Mouse (Mus musculus) right cerebral cortex, postnatal 4 days (tissue): Measurements from ENCODE around the gene Clic3.

Source experiments
- DNase-seq: peaks from one replicate; pipeline ENCODE4 v3.0.0-alpha.2; 2022

Clic3 gene

DNA sequence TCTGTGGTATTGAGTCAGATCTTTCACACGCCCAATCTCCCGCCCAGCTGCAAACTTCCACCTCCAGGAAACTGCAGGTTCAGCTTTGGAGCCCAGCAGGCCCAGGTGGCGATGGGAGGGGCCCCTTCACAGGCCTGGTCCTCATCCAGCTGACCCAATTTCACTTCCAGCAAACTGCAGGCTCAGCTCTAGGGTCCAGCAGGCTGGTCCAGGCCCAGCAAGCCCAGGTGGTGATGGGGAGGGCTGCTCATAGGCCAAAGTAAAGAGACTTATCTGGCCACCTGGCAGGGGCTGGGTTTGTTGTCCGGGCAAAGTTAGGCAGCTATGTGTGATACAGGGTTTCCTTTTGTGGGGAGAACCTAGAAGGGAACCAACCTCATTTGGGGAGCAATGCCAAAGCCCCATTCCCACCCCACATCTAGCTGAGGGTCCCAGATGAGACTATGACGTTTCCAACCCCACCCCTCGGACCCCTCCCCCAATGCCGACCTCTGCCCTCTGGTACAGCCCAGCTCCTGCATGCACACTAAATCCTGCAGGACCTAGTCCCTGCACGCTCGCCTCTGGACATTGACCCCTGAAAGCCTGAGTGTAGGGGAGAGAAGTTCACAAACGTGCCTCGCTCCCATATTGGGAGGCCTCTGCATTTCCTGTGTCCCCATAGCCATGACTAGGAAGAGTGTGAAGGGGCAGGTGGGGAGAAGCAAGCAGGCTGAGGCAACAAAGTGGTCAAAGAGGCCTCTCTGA is 28.4 kb downstream of the Clic3 start:
- no peak for DNase-seq

DNA sequence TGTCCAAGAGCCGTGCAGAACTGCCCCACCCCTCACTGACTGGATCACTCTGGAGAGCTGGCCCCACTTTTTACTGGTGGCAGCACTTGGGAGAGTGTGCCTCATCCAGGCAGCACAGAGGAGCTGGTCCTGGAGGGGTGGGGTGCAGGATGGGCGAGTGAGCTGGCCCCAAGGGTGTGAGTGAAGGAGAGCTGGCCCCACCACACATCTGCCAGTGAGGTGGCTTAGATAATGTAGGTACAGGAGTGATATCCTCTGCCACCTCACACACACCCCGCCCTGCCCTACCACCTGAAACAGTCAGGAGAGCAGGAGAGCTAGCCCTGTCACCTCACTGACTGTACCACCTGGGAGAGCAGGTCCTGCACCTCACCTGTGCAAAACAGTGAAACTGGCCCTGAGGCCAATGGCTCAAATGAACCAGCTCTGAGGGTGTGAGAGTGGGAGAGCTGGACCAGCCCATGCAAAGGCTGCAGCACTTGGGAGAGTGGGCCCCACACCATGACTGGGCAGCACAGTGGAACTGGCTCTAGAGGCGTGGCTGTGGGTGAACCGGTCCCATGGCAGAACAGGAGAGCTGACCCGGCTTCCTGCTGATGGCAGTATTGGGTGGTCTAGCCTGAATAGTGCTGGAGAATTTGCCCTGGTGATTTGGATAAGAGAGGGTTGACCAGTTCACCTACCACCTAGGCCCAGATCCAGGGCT is 31.5 kb downstream of the Clic3 start:
- no peak for DNase-seq

DNA sequence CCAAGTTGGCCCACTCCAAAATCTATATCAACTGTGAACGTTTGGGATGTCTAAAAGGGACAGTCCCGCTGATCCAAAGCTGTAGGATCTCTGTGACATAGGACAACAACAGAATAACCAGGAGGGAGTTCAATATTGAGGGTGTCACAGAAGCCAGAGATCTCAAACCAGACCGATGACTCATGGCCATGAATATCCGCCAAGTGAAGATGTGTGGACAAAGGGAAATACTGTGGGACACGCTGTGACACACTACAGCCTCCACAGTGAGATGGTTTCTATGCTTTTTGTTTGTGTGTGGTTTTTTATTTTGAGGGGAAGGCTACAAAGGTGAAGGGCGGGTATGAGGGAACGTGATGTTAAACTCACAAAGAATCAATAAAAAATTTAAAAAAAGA is 32.0 kb downstream of the Clic3 start:
- no peak for DNase-seq

DNA sequence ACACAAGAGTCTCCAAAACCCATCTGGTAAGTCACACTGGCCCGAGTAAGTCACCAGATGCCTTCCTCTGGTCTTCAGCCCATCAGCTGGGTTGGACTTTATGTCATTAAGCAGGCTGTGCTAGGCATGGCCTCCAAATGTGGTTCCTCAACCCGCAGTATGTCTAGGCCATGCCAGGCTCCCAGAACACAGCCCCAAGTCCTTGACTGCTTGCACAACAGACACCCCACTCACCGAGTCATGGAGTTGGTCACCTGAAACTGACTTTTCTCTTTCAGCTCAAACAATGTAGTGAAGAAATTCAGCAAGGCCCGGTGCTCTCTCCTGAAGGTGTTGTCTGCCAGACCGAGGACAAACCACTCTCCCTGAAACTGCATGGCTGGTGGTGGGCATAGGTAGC is 36.4 kb downstream of the Clic3 start:
- no peak for DNase-seq

DNA sequence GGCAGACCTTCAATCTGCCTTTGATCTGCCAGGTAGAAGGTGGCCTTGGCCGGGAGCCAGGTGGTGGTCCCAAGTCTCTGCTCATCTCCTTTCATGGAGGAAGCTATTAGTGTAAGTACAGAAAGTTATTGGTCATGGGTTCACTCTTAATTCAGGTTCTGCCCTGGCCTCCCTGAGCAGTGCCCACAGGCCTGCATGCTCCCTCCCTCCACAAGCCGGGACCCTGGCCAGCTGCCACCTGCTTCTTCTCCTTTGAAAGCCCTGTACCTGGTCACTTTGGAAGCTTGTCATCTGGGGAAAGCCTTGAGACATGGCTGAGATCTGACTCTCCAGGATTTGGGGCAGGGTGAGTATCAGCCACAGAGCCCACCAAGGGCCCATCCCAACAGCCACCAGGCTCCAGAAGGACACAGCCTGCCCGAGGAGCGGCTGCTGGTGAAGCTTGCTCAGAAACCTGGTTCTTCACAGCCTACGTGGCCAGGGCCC is 36.9 kb downstream of the Clic3 start, which contains the start of gene Lcn12:
Gene Lcn12 (minus strand): TSS at position 436 of the 486 bp plus-strand sequence.
- no peak for DNase-seq

DNA sequence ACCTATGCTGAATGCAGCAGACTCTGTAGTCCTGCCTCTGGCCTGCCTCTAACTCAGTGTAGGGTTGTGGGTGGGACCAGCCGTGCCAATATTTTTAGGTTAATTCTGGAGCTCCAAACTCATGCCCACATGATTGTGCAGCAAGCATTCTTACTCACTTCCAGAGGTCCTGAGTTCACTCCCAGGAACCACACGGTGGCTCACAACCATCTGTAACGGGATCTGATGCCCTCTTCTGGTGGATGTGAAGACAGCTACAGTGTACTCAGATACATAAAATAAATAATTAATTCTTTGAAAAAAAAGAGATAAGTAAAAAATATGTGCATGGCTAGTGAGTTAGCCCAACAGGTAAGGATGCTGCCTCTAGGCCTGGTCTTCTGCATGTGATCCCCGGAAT is 39.8 kb downstream of the Clic3 start:
- no peak for DNase-seq

DNA sequence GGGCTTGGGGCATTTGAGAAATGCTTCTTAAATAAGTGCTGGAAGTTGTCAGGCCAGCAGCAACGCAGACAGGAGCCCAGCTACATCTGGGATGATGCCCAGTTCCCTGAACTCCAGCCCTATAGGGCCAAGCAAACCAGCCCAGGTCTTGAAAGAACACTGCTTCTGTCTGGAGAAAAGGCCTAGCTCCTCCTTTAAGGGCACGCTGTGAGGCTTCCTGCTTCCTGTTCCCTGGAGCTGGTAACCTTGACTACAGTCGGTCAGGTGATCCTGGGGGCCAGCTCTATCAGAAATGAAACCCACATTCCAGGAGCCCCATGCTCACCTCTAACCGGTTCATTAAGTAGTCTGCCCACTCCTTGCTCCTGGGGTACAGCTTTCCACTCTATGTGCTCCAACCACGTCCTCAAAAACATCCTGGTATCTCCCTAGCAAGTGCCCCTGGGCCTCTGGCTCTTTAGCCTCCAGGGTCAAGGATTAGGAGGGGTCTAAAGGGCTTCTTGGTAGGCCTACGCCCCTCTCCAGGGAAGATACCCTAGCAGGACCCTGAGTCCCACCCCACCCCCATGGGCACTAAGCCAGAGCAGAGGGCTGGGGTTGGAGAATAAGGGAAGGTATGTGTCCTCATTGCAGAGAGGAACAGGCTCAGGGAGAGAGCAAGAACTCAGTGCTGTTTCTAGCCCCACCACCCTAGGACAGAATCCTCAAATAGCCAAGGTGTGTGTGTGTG is 41.4 kb downstream of the Clic3 start:
- DNase-seq = no peak

DNA sequence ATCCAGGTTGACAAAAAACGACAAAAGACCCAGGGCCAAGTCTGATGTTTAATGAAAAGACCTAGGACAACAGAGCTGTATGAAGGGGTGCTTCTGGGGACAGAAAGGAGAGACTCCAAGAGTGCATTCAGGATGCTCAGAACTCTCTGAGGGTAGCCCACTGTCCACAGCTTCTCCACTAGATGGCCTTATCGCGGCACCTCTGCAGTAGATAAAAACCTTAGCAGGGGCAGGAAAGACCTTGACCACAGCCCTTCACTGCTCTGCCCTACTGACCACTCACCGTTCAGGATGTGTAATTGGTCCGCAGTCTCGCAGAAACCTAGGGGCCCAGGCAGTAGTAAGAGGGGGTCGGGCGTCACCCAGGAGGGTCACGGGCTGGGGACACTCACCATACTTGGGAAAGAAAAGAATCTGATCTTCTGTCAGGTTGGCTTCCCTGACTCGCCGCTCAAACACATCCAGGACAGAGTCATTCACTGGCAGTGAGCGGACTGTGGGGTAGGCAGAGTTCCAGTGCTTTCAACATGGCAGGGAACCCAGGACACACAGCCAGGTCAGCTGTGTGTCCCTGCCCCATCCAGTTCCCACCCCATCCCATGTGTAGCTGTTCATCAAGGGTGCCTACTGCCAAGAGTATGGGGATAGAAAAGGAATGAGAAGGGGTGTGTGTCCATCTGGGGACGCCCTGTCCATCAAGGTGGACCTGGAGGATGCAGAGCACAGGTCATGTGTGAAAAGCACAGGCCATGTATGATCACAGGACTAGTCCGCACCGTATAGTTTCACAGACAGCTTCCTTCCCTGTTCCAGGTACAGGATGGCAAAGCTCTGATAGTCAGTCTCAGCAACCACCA is 42.2 kb downstream of the Clic3 start:
- no peak for DNase-seq

DNA sequence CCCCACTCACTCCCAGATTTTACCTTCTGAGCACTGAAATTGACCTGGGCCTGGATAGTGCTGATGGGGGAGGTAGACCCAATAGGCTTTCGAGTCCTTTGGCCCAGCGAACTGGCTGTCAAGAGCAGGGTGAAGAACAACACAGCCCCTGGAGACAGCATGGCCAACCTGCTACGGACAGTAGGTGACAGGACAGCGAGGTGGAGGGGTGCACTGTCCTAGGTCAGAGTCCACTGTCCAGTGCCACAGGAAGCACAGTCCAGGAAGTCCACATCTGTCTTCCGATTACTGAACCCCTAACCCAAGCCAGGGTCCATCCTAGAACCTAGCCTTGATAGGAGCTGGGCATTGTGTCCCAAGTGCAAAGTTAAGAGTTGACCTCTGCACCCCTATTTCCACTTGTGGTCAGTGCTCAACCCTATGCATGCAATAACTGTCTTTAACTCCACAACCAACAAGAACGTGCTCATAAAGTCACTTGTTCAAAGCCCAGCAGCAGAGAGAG is 43.5 kb downstream of the Clic3 start:
- no peak for DNase-seq

DNA sequence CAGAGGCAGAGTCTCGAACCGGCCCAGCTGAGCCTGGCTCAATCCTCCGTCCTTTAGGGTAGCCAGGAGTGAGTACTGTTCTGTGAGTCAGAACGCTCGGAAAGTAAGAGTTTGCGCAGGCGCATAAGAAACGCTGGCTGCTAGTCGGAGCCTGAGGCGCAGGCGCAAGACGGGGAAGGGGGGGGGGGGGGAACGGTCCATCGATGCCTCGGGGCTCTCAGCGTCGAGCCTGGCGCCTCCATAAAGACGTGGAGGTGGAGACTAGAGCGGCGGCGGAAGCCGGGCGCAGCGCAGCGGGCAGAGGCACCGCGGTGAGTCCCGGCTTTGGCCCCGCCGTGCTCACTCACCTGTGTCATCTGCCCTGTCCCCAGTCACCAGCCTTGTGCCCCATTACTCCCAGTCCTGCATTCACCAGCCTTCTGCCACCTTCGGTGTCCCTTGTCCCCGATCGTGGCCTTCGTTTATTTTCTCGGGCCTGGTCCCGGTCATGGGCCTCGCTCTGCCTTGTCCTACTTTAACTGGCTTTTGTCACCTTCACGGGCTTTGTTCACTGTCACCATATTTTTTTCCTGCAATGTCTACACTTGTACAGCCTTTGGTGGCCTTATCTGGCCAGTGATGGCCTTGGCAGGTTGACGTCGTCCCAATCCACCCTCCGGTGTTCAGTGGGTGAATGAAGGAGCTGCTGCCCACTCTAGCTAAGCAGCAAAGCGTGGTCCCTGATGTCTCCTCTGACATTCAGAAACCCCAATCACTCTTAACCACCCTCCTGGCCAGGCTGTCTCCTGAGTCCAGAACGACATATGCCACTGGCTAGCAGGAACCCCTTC is 44.2 kb downstream of the Clic3 start, which contains the start of gene Fbxw5:
Gene Fbxw5 (plus strand): TSS at position 175 of the 830 bp plus-strand sequence.
- peak; percentile 77 for DNase-seq

DNA sequence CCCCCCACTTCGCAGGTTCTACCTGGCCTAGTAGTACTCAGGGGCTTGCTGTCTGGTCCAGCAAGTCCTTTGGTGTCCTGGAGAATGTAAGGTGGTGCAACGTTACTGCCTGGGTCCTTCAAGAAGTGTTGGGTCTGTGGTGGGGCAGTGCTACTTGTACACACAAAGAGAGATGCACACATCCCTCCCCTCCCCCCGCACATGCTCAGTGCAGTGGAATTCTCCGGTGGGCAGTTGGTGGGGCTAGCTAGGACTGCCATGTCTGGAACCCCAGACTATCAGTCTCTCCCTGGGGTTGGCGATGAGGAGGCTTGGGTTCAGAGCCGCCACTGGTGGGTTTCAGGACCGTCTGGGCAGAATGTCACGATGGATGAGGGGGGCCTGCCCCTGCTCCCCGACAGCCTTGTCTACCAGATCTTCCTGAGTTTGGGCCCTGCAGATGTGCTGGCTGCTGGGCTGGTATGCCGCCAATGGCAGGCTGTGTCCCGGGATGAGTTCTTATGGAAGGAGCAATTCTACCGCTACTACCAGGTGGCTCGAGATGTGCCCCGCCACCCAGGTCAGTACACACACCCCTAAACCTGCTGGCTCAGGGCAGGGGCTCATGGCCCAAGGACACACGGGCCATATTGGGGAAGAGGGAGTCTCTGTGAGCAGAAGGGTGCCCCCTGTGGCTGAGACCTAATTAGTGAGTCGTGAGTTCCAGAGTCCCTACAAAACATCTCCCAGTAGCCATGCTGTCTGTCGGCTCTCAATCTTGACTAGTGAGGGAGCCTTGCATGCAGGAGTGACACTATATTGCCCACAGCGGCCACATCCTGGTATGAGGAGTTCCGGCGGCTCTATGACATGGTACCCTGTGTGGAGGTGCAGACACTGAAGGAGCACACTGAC is 45.2 kb downstream of the Clic3 start, which contains the start of gene C8g:
Gene C8g (minus strand): TSS at position 127 of the 894 bp plus-strand sequence.
- peak; percentile 25 for DNase-seq

DNA sequence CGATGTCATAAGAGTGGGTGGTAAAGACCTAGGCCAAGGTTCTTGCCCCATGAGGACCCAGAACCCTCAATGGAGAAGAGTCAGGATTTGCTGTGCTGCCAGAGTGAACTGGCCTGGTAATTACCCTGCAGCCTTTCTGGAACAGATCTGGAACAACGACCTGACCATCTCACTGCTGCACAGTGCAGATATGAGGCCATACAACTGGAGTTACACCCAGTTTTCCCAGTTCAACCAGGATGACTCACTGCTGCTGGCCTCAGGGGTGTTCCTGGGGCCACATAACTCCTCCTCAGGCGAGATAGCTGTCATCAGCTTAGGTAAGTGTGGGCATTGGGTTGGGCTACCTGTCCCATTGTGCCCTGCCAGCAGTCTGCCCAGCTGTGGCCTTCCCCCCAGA is 46.1 kb downstream of the Clic3 start:
- DNase-seq = no peak

DNA sequence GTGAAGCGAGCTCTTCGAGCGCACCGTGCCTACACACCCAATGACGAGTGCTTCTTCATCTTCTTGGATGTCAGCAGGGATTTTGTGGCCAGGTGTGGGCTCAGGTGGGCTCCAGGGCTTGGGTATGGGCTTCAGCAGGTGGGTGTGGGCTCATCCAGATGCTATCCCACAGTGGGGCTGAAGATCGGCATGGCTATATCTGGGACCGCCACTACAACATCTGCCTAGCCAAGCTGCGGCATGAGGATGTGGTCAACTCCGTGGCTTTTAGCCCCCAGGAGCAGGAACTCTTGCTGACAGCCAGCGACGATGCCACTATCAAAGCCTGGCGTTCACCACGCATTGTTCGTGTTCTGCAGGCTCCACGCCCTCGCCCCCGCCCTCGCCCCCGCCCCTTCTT is 47.9 kb downstream of the Clic3 start:
- DNase-seq = no peak

DNA sequence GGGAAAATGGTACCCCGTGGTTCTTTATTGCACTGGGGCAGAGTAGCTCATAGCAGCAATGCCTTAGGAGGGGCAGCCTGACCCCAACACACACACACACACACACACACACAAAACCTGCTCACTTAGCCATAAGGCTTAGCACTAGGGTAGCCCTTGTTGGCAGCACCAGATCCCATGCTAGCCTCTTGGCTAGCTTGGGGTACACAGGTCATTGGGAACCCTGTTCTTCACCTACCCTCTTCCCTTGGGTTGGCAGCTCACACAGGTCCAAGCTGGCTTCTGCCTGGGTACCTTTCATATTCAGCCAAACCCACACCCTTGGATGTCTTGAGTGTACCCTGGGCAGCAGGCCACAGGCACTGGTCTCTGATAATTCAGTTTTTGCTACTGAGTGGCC is 48.4 kb downstream of the Clic3 start:
- DNase-seq = no peak

DNA sequence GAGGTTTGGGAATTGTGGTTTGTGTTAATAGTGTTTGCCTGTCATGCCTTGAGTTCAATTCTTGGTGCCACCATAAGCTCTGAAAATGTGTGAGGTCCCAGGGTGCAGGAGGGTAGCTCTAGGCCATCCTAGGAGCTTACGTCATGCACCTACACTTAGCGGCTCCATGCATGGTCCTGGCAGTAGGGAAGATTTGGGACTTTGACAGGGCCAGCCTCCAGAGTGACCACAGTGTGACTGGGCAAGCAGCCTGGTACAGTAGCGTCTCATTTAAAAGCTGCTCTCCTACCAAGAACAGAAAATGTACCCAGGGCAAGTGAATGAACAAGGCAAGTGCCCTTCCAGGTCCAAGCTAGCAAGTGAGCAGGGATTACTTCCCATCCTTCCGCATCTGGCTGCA is 49.2 kb downstream of the Clic3 start:
- no peak for DNase-seq

DNA sequence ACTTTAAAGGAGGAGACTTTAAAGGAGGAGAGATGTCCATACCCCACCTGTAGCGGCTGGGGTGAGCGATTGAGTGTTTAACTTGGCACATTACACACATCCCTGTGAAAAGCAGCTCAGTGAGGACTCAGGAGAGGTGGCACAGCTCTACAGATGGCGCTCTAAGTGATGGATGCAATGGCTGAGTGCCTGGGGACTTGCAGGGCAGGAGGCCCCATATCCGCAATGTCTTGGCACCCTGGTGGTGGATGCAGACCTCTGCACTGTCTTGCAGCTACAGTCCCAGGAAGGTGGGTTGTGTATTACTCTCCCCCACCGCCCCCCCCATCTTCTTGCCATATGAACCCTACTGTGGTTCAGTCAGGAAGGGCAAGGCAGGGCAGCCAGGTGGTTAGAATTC is 50.3 kb downstream of the Clic3 start:
- no peak for DNase-seq
